Mouse (Mus musculus) cerebellum, adult 11 months (tissue): ENCODE measurements around the gene Atoh1.

Experiments
- DNase-seq: peaks from one replicate; pipeline ENCODE4 v3.0.0; 2022

Atoh1 gene

DNA sequence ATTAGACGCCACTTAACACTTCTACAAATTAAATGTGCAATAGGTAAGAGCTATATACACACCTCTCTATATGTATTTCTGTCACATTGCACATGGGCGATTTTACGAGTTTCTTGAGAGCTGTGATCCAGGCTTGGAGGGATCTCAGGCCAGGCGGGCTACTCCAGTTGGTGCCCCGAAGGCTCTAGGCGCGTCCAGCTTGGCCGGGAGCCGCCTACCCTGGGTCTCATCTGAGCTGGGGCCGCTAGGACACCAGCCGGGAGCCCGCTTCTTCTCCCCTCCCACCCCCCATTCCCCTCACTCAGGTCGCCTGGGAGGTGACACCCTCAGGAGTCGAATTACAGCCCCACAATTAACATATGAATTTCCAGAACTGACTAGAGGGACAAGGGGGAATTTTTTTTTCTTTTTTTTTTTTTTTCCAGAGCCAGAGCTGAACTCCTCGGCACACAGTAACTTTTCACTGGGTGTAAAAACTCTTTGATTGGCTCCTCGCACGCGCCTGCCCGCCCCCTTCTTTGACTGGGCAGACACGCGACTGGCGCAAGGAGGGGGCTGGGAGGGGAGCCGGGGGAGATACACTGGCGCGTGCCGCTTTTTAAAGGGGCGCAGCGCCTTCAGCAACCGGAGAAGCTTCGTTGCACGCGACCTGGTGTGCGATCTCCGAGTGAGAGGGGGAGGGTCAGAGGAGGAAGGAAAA is at the start of gene Atoh1:
Gene Atoh1 (plus strand): TSS at position 627 of the 700 bp plus-strand sequence.
- DNase-seq, result no peak

DNA sequence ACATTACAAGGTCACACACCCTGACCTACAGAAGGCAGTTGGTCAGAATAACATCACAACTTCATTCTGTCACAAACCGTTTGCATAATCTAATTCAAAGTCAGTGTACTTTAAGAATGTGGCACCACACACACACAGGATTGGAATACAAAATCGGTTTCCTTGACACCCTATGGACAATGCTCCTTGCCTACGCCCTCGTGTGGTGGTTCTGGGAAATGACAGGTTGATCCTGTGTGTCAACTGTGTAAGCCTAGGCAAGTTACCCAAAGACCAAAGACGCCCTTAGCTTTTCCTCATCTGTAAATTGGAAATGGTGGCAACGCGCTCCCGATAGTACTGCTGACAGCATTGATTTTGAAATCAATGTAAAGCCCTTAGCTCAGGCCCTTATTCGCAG is 45.0 kb upstream of the Atoh1 start:
- peak; percentile 4 for DNase-seq

DNA sequence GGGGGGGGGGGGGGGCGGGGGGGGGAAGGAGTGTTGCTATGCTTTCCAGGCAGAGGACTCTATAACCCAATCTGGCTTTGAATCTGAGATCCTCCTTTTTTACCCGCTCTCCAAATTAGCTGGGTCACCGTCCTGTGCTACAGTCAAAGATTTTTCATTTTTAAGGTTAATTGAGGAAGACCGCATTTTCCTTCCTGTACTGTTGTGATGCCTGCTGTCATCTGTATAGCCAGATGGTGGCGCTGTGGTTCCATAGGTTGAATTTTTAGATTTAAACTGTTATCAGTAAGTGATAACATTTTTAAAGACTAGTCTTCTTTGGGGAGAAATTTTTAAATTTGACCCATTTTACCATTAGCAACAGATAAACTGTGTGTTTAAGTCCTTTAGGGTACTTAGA is 44.0 kb upstream of the Atoh1 start:
- DNase-seq, result no peak

- DNase-seq, result no peak
Observed at GRCm38 (mm10) chr6:64688181-64688944, 40.6 kb upstream of the Atoh1 start.

GRCm38 (mm10) chr6:64694688-64695087 is 34.2 kb upstream of the Atoh1 start:
- DNase-seq, result no peak

DNA sequence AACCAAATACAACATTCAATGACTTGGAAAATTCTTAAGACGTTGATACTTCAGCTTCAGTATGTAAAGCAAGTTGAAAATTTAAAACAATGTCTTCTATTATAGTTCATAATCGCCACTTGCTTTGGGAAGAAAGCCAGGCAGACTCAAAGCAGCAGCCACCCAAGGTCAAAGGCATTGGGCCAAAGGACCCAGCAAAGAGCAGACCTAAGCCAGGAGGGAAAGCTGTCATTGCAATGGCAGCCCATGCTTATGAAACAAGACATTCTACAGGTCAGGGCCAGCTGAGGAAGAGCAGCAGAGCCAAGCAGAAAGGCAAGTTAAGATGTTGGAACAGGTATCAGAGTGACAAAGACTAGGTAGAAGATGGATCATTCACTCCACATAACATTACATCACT is 25.3 kb upstream of the Atoh1 start:
- no peak for DNase-seq

DNA sequence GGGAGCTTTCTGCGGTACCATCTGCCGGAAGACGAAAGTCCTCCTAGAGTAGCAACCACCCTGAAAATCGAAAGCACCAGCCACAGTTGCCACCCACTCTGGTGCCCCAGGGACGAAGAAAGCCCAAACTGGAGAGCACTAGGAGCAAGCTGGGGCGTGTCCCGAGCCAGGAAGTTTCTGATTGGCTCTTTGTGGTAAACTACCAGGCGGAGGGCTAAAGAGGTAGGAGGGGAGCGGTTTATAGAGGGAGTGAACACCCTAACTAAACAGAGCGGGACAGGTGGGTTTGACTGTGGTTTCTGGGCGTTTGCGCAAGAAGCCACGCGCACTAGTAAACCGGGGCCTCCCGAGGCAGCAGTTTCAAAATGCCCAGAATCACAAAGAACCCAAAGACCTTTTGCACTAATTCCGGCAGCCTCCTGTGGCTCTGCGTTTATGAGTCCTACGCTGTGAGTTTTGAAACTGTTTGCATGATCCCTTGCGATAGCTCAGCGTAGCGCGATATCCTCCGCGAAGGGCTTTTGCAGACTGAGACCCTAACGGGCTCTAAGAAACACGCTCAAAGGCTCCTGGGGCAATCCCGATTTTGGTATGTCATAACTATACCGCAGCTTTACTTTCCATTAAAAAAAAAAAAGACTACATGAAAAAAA is 1.0 kb upstream of the Atoh1 start:
- no peak for DNase-seq

GRCm38 (mm10) chr6:64729231-64730011 is 496 bp downstream of the Atoh1 start:
- DNase-seq, result peak; percentile 1

DNA sequence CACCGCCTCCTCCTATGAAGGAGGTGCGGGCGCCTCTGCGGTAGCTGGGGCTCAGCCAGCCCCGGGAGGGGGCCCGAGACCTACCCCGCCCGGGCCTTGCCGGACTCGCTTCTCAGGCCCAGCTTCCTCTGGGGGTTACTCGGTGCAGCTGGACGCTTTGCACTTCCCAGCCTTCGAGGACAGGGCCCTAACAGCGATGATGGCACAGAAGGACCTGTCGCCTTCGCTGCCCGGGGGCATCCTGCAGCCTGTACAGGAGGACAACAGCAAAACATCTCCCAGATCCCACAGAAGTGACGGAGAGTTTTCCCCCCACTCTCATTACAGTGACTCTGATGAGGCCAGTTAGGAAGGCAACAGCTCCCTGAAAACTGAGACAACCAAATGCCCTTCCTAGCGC is 1.1 kb downstream of the Atoh1 start:
- no peak for DNase-seq

GRCm38 (mm10) chr6:64730506-64731020 is 1.6 kb downstream of the Atoh1 start:
- DNase-seq, result no peak

DNA sequence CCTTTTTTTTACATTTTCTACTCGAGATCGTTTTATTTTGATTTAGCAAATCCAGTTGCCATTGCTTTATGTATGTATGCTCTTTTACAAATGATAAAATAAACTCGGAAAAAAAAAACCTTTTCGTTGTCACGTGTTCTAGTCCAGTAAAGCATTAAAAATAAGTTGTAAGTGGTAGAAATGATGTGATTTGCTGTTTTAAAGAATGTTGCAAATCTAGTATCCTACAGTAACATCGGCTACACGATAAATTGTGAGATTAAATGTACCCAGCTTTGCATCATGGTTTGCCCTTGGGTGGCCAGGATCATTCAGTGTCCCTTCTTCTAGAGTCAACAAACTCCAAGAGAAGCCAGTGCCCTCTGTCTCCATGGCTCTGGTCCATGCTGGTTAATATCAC is 2.2 kb downstream of the Atoh1 start:
- DNase-seq, result no peak

DNA sequence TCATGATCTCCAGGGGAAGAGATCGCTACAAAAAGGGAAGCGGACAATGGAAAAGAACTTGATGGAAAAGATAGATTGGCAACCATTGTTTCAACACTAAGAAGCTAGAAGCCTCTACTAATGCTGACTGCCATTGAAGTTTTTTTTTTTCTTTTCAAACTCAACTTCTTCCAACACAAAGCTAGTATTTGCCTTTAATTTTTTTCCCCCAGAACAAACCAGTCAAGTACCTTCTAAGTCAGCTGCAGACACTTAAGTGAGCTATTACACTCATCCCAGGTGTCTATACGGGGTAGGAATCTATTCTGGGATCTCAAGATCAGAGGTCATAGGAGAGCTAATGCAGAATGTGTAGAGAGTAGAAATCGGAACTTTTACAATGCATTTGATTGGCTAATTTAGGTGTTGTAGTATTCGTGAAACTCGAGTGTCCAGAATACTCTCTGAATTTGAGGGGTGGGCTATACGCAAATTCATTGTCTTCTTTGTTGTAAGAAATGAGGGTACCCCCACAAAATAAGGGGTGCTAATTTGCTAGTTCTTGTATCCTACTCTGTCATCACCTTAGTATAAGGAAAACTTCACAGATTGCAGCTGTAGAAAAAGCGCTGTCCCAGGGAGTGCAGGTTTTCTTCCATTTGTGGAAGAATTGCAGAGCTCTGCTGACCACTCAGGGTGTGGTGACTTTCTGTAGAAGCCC is 2.8 kb downstream of the Atoh1 start:
- DNase-seq, result no peak

DNA sequence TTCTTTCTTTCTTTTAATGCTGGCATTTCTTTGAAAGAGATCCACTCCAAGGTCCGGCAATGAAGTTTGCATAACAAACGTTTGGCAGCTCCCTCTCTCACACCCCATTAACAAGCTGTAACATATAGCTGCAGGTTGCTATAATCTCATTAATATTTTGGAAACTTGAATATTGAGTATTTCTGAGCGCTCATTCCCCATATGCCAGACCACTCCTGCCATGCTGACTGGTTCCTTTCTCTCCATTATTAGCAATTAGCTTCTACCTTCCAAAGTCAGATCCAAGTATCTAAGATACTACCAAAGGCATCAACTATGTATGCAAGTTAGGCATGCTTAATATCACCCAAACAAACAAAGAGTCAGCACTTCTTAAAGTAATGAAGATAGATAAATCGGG is 4.4 kb downstream of the Atoh1 start:
- DNase-seq, result no peak

GRCm38 (mm10) chr6:64734441-64735320 is 5.8 kb downstream of the Atoh1 start:
- no peak for DNase-seq

DNA sequence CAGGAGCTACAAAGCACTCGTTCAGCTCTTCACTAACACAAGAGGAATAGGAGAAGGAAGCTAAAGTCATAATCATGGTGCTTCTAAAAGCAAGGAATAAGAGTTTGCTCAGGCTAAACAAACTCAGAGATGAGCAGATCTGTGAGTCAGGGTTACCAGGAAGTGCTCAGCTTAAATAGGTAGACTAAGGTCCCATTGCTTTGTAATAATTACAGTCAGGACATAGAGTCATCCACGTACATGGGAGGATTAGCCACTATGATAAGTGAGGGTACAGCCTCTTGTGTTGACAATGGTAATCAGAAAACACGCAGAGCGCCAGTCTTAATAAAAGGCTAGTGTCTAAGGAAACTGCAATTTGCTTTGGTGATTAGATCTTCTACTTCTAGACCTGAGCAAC is 7.4 kb downstream of the Atoh1 start:
- DNase-seq, result no peak

- no peak for DNase-seq
Observed at GRCm38 (mm10) chr6:64742915-64743489, 14.1 kb downstream of the Atoh1 start.

- no peak for DNase-seq
Observed at GRCm38 (mm10) chr6:64754515-64754914, 25.6 kb downstream of the Atoh1 start.

- DNase-seq, result no peak
Observed at GRCm38 (mm10) chr6:64763901-64764300, 35.0 kb downstream of the Atoh1 start.

- DNase-seq, result no peak
Observed at GRCm38 (mm10) chr6:64773430-64773829, 44.5 kb downstream of the Atoh1 start.
